Mouse (Mus musculus) CD4-positive helper T cell, adult 2 months (primary cell): ENCODE results near the gene Dlgap1.

ENCODE experiments used
- DNase-seq: peaks from one replicate; pipeline ENCODE4 v3.0.0-alpha.2; 2012; ENCODE audit warnings: low read depth, missing footprints, low spot score

Dlgap1 gene

DNA sequence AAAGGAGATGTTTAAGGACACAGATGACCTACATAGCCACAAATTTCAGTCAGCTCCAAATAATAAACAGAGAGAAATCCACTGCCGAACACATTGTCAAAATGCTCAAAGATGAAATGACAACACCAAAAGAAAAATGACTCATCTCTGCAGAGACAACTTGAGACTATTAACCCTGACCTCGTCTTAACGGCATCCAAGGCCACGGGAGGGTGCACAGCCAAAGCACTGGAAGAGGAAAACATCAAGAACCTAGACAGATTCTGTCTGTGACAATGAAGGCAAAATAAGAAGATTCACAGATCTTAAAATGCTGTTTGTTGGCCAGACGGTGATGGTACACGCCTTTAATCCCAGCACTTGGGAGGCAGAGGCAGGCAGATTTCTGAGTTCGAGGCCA lies 370.9 kb downstream of the Dlgap1 start:
- DNase-seq = no peak

DNA sequence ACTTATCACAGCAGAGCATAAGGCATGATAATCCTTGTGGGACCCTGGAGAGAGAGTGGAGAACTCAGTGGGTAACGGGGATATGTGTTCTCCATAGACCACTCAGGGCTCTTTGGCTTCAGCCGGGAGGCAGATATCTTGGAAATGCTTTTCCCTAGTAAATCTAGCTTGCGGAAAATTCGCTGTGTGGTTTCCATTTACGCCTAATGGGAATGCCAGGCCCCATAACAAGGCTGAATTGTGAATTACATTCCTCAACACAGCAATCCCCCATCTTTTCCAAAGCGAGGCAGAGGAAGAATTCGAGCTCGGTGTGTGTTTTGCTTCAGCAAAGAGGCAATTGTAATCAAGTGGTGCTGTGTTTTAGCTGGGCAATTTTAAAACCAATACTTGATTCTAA lies 372.4 kb downstream of the Dlgap1 start:
- no peak for DNase-seq

DNA sequence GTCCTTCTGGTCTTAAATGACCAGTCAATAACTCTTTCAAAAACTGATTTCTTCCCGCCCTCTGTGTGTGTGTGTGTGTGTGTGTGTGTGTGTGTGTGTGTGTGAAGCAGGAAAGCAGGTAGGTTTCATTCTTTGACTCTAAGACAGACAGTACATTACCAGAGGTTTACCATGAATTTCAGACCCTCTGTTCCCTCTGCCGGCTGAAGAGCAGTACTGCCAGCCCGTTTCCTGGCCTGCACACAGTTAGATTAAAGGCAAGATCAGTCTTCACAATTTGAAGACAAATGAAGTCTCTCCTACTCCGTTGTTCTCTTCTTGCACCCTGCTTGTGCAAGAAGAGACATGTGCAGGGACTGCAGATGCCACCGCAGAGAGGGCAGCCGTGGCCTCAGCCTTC lies 373.0 kb downstream of the Dlgap1 start:
- no peak for DNase-seq

DNA sequence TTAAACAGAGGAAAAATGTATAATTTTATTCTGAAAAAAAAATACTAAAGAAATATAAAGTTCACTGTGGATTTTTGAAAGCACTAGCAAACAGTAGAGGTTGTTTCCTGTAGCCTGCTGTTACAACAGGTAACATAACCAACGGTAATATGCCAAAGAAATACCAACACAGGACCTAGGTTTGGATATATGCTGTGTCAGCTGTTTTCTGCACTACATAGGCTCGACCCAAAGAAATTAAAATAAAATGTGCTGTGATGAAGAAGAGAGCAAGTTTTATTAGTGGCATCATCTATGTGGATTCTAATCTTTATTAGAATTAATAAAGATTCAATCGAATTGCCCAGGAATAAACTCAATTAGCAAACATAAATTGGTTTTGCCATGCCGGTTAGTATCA lies 378.5 kb downstream of the Dlgap1 start:
- DNase-seq = no peak

DNA sequence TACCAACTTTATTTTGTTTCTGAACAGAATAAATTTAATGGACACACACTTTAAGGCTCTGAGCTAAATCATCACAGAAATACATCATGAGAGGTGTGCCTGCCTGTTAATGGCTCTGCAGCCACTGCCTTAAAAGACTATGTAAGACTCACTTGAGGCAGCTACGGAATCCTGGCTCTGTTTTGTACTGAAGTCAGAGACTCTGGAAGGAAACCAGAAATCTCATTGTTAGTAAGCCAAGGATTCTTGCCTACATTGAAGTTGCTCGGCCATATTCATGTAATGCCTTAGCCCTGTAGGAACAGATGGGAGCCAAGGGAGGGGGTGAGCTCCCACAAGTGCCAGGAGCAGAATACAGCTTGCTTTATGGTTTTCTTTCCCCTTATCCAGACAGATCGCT lies 394.7 kb downstream of the Dlgap1 start:
- DNase-seq = no peak

DNA sequence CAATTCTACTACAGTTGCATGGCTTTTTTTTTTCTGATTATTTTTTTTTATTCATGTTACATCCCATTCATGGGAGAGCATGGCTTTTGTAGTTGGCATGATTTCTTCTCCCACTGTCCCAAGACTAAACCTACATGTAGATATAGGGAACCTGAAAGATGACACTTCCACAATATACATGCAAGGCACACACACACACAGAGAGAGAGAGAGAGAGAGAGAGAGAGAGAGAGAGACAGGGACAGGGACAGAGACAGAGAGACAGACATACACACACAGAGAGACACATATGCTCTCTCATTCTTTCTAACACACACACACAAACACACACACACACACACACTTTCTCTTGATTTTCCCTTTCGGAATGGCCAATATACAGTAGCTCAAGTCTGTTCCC lies 395.1 kb downstream of the Dlgap1 start:
- no peak for DNase-seq

DNA sequence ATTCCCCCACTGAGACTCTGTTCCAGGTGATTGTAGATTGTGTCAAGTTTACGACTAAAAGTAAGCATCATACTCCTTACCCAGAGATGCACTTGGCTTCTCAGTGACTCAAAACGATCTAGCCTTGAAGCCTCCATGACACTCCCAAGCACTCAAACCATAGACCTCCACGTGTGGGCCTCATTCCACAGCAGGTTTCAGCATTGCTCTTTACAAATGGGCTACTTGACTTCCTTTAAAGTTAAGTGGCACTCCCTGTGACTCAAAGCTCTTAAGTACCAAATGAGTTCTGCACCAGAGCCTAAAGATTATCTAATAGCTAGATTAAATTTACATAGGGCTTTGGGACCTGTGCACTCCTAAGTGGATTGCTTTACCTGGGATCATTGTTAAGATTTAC lies 400.3 kb downstream of the Dlgap1 start:
- no peak for DNase-seq

DNA sequence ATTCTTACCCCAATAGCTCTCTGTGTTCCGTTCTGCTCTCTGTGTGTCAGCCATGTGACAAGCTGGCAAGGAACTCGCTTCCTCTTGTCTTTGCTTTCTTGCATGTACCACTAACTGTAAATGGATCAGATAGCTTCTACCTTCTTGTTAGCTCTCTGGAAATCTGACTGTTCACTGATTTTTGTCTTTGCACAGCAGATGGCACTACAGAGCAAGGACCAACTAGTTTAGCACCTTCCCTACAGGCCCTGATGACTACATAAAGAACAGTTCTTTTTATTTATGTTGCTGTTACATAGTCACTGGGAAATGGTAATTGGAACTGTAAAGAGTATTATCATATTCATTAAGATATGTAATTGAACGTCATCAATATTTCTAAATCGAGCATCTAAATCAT lies 408.1 kb downstream of the Dlgap1 start:
- DNase-seq = no peak

DNA sequence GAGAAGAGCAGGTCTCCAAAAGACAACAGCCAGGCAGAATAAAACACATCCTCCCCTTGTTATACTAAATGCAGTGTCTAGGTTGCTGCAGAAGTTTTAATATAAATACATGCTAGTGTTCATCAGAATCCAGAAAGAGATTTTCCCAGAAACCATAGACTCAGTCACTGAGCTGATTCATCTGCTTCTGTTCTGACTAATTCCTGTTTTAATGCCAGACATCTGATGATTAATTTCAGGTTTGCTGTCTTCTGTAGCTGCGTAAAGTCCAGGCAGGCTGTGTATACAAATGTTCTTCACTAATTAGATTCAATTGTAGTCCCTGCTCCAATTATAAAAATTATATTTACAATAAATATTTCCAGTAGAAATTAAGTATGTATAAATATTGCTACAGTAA lies 419.6 kb downstream of the Dlgap1 start:
- no peak for DNase-seq

DNA sequence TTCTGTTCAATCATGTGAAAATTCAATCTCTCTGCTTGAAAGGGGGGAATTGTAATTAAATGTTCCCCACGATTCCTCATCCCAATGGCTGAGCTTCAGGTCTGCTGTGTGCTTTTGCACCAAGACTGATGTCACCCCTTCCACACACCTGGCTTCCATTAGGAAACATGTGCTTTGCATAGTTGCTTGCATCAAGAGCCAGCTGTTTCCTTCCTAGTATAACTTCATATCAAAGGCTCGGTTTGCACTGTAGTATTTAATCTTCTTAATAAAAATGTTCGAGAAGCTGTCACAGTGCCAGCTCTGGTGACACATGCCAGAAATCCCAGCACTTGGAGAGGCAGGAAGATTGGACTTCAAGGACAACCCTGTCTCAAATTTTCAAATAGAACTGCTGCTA lies 428.3 kb downstream of the Dlgap1 start:
- no peak for DNase-seq

DNA sequence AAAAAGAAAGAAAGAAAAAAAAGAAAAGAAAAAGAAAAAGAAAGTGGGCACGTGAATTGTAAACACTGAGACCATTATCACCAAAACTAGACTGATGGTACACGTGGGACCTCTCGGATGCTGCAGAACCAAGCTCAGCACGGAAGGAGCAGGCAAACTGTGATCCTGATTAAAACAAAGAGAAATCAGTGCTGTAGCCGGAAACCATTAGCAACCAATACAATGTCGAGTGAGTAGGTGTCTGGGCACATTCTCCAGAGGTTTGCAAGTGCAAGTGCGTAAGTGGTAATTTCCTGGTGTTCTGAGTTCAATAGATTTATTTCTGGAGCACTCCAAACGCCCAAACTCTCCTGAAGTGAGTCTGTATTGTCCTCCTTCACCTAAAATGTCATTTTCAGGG lies 428.8 kb downstream of the Dlgap1 start:
- no peak for DNase-seq

DNA sequence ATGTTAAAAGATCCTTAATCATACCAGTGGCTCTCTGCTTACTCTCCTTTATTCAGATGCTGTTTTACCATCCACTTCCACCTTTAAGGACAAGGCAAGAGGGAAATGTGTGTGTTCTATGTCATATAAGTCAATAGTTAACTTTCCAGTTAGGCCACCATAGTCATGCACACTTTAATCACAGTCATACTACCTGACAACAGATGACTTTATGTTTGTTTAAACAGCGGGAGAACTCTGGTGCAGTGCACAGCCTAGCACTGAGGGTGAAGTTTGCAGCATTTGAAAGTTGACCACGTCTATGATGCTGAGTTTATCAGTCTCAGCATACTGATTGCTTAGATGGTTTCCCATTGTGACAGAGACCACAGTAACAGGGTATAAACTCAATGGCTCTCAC lies 433.0 kb downstream of the Dlgap1 start:
- no peak for DNase-seq

DNA sequence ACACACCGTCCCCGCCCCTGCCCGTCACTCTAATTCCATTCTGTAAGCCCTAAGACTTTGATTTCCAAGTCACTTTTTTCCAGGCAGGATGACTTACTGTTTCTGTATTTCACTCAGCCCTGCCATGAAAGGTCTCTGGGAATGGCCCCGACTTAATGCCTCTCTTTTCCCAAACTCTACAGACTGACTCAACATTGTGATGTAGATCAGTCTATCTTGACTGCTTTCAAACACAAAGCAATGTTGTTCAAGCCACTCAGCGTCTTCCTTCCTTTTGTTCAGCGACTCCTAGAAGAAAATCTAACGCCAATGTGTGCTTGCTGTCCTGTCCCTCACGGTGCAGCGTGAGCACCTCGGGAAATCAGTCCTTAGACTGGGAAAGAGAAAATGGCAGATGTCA lies 434.9 kb downstream of the Dlgap1 start:
- no peak for DNase-seq

DNA sequence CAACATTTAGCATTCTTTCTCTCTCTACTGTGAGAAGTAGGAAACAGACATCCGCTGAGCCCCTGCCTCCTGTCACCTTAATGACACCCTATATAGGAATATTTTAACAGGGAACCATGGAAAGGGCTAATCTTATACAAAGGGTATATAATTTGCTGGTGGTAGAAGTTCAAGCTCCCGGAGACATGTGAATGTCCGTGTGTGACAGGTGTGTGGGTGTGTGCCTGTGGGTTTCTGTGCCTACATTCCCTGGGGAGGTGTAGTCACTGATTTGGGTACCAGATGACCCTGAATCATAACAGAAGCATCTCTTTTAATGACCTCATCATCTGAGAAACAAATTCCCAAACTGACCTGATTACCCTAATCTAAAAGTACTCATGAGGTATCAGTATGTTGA lies 445.3 kb downstream of the Dlgap1 start:
- no peak for DNase-seq

DNA sequence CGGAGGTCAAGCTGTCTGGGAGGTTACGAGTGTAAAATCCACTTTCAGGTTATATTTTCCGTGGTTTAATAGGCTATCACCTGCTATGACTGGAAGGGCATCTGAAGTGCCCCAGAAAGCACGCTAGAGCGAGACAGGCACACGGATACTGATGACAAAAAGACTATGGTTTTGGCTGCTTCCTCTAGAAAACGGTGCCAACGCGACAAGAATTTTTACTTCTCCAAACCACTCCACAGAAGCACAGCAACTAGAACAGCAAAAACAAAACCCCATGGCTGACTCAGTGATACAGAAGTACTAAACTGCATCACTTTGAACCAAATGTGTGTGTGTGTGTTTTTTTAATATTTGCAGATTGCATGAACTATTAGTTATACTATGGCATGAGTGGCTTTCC lies 459.0 kb downstream of the Dlgap1 start:
- DNase-seq = no peak

DNA sequence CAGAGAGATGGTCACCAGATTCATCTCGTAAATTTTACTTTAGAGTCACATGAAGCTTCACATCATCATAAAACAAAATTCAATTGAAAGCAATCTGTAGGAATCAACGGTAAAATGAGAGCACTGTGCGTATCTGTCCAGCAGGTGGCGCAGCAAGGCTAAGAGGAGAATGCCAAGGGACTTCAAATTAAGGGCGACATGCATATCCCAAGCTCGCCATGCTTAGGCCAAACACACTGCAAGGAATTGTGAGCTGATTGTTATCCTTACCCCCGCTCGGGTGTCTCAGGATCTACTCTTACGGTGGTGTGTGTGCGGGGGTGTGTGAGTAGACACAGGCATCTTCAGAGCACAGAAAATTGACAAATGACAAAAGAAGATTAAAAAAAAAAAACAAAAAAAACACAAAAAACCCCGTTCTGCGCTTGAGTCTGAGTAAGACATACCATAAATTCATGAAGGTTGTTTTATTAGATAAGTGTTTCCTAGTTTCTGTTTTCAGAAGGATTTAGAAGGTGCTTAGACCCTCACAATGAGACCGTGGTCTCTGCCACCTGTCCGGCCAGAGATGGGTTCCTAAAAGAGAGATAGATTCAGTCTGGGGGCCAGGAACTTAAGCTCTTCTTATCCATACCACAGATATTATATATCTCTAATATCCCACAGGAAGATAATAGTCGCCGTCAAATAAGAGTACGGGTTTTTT lies 461.0 kb downstream of the Dlgap1 start:
- no peak for DNase-seq

DNA sequence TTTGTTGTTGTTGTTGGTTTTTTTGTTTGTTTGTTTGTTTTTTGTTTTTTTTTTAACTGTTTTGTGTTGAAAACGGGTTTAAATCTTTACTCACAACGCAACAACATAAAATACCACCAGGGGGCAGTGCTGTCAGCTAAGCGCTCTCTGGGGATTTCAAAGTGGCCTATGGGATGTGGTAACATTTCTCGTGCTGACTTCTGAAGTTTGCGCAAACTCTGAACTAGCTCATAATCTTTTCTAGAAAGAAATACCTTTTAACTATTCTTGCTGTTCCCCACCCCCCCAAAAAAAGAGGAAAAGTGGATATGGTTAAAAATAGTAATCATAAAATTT lies 461.5 kb downstream of the Dlgap1 start:
- no peak for DNase-seq

DNA sequence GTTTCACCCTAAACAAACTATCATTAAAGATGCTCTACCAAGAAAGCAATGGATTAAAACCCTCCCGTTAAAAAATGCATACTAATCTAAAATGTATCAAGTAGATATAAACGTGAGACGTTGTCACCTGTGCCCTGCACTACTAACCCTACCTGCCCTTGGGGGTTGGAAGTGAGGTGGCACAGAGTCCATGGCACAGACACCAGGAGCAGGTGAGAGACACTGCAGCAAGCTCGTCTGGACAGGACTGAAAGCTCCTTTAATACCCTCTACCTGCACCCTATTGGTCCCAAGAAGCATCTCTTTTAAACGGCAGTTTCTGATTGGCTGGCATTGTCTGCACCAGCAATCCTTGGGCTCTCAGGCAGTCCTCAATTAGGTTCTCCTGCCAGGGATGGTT lies 464.0 kb downstream of the Dlgap1 start:
- no peak for DNase-seq

DNA sequence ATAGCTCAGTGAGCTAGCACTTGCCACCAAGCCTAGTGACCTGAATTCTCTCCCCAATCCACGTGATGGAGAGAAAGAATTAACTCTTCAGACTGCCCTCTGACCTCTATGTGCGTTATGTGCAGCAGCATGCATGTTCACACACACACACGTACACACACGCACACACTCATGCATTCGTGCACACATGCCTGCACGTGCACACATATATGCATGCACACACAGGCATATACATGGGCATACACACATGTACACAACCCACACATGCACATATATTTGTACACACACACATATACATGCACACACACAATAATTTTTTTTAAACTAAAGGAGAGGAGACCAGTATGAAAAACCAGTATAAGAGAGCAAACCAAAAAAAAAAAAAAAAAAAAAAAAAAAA lies 465.7 kb downstream of the Dlgap1 start:
- DNase-seq = no peak

DNA sequence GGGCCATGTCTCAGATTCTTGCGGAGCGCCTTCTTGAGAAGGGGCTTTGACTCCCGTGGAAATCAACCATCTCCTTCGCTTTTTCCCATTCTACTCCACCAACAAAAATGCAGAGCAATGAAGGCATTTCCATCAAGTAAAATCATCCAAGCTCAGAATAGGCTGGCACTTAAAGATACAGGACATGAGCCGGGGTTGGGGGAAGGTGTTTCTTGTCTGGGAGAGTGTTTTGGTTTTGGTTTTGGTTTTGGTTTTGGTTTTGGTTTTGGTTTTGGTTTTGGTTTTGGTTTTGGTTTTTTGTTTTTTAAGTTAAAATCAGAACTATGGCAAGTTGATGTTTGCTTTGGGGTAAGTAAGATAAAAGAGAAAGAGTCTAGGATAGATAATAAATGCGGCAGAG lies 466.7 kb downstream of the Dlgap1 start:
- DNase-seq = no peak

DNA sequence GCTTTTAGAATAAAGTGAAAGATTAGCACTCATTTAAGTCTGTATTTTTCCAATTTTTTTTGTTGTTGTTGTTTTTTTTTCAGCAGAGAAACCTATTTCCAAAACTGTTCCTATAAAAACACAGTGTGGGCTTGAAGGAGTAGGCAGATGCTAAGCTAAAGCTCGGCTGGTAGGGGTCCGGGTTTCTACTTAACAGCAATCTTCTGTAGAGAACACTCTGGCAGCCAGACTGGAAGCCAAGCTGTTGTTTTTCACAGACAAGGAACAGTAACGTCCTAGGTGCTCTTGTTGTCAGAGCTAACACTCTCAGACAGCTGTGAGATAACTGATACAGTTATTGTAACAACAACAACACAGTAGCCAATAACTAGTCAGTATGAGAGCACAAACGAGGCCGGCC lies 468.4 kb downstream of the Dlgap1 start:
- DNase-seq = no peak

DNA sequence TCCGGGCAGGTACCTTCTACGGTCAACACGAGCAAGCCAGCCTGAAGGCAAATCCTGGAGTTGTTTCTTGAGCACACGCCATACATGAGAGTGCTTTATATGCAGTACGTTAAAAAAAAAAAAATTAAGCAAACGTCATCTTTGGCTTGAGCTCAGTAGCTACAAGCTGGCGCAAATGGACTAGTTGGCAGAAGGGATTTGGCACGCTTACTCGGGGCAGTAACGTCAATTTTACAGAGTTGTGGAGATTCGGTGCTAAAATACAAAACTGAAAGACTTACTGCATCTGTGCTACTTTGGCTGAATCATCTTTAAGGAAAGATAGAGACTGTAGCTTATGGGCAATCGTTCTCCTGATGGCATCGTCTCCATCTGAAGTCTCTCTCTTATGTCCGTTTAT lies 474.1 kb downstream of the Dlgap1 start:
- no peak for DNase-seq

DNA sequence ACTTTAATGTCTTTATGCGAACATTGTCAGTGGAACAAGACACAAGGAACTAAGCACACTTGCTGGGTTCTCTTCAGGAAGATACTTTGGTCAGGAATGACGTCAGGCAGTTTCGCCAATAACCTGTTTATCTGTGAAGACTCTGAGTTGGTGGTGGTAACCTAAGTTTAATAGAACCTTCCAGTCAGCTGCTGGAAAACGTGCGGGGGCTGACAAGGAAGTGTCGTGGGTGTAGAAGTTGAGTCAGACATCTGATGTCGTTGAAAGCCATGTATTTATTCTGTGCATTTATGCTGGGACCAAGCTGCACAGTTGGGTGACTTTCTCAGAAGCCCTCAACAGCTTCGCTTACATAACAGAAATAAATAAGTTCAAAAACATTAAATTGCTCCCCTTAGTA lies 477.6 kb downstream of the Dlgap1 start:
- DNase-seq = no peak

DNA sequence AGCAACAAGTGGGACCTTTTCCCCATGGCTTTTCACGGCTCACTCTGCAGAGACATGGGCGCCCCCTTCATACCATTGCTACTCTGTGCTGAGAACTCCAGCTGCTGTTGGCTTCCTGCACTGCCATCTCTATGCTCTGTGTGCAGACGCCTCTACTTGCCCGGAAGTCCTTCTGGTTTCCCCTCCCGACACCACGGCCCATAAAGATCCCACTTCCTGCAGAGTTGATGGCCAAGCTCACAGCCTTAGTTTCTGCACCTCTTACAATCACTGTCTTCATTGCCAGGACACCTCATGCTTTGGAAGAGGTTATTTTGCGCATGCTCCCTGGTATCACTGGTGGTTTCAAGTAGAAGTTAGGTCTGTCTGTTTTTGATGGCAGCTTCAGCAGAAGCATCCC lies 486.2 kb downstream of the Dlgap1 start:
- no peak for DNase-seq

DNA sequence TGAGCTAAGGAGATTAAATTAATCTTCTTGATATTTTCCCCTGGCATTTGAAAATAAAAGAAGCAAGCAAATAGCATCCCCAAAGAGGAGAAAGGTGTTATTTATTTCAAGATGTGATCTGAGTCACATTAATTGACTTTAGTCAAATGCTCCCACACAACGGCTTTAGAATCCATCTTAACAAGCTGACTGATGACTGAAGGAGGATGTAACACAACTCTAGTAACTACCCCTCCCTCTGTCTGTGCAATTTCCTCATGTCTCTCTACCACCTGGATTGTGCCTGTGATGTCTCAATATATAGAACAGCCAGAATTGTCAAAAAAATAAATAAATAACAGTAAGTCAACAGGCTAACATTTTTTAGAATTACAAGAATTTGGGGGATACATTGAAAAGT lies 488.2 kb downstream of the Dlgap1 start:
- DNase-seq = no peak
